Mouse (Mus musculus) regulatory T cell (primary cell): ENCODE measurements around the gene Rin3.

ENCODE experiments used
- in situ Hi-C: fragments of 300-600 bp; cut with MboI, MseI; formaldehyde crosslinking; loops from one replicate; pipeline ENCODE4 v1.15.1; 2025; ENCODE audit warnings: high pct_unique_total_duplicates

The Rin3 gene

DNA sequence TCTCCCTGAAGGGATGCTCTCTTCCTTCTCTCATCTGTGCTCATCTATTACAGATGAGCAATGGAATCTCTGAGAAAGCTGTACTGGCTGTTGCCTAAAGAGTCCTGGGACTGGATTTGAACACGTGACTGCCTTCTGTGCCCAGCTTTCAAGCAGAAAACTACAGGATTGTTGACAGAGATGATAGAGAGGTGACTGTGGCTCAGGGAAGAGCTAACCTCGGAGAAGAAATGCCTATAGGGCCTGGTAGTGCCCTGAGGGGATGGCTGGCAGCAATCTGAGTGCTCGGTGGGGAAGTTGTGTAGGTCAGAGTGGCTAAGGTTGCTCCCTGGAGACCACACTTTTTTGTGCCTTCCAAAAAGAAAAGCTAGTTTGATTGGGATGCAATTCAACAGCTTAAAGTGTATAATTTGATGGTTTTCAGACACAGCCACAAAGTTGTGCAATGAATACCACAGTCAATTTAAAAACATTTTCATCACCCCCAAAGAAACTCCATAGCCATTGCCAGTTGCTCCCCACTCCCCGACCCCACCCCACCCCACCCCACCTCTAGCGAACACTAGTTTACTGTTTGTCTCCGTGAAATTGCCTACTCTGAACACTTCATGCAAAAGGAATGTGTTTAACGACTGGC is 1.9 kb upstream of the Rin3 start:
- in situ Hi-C loops: loop anchor here (10.0 kb wide), 1 partner anchor 1044 kb away; no protein-coding TSS in a partner anchor

DNA sequence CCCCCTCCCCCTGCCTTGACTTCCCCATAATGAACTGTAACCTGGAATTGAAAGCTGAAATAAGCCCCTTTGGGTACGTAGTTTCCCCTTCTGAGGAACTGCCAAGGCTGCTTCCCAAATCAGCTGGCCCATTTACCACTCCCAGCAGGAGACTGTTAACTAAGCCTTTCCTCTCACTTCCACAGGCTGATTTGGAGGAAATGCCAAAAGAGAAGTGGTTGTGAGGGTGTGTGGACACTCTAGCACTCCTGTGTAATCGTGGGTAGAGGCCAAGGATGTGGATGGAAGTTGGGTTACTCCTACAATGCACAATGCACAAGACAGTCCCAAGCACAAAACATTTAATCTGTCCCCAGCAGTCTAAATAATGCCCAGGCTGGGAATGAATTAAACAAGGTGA is 722 bp upstream of the Rin3 start:
- in situ Hi-C loops: loop anchor here (10.0 kb wide), 1 partner anchor 1043 kb away; no protein-coding TSS in a partner anchor

DNA sequence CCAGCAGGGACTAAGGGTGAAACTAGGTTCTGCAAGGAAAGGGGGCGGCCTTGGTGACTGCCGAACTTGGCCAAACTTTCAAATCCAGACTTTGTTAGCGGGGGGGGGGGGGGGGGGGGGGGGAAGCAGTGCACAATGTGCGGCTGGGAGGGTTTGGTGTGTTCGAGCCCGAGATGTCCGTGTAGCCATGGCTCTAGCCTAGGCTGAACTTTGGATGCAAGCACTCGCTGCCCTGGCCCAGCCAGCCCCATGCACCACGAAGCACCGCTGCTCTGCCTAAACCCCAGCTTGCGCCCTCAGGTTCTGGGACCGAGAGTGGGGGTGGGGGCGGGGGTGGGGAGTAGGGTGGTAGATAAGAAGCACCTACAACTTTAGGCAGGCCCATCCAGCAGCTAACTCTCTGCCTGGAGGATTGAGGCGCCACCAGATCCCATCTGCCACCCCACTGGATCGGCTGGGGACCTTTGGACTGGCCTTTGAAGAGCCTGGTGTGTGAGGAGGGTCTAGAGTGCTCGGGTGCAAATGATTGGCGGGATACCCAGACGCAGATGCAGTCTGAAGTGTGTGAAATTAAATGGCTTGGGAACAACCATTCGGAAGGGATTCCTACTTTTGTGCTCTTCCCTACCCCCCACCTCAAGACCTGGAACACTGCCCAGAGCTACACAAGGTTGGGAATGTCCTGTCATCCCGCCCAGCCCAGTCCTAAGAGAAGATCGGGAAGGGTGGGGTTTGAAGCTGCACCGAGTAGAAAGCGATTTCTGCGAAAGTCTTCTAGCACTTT is 827 bp downstream of the Rin3 start:
- in situ Hi-C loops: loop anchor here (10.0 kb wide), 1 partner anchor 1041 kb away; no protein-coding TSS in a partner anchor

DNA sequence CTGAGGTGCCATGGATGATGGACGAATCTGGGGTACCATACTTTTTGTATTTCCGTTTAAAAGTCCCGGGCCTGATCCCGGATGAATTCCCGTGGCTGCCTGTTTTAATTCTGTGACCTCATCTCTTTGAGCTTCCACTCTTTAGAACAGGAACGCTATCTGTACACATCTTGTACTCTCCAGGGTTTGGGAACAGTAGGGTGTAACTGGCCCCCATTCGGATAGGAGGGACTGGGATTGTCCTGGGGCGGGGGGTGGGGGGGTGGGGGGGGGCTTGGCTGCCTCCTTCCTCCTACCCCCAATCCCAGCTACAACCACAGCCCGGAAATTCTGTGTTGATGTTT is 1.4 kb downstream of the Rin3 start:
- in situ Hi-C loops: loop anchor here (10.0 kb wide), 1 partner anchor 1041 kb away; no protein-coding TSS in a partner anchor

DNA sequence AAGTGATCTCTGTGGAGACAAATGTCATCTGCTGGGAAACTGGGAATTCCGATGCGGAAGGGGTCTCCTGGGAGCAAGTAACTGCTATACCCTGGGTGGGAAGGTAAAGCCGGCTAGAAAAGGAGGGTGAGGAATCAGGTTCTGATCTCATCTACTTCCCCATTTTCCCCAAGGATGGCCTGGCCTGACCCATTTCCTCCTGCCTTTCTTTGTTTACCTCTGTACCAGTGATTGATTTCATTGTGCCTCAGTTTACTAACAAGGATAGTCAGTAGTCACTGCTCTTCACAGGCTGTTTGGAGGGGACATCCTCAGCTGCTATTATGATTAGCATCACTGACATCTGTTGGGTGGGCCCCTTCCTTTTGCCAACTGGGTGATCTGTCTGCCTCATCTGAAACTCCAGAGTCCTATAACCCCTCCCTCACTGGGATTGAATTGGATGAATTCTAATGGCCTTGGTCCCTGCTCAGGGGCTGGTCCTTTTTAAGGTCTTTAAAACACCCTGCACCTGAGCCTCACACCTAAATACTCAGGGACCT is 1.8 kb downstream of the Rin3 start:
- in situ Hi-C loops: loop anchor here (10.0 kb wide), 1 partner anchor 1040 kb away; no protein-coding TSS in a partner anchor

DNA sequence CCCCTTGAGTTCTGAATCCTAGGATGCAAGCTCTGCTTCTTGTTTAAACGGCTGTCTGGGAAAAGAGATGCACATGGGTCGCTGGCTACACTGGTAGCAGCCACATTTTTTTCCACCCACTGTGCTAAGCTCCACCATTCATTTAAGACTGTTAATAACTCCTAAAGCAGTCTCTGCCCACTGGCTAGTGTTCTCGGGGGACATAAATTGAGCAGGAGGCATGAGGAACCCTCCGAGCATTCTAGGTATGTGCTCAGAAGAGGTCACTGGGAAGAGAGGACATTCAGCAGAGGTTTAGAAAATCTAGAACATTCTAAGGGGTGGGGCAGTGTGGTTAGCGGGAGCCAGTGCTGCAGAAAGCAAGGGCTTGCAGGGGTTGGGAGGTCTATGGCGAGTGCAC is 2.5 kb downstream of the Rin3 start:
- in situ Hi-C loops: loop anchor here (10.0 kb wide), 1 partner anchor 1039 kb away; no protein-coding TSS in a partner anchor

DNA sequence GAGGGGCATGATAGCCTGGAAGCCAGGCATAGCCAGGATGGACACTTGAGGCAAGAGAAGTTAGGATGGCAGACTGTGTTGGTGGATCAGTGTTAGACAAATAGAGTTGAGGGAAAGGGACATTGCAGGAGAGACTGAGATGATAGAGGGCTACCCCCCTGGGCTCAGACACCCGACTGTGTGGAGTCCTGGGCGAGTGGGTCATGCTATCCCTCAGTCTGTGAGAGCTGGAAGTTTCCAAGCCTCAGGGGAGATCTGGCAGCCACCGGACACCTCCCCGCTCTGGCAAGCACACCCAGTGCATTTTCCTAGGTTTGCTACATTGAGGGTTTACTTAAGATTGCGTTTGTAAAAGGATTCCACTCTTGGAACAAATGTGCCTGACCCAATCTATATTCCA is 2.9 kb downstream of the Rin3 start:
- in situ Hi-C loops: loop anchor here (10.0 kb wide), 1 partner anchor 1039 kb away; no protein-coding TSS in a partner anchor

DNA sequence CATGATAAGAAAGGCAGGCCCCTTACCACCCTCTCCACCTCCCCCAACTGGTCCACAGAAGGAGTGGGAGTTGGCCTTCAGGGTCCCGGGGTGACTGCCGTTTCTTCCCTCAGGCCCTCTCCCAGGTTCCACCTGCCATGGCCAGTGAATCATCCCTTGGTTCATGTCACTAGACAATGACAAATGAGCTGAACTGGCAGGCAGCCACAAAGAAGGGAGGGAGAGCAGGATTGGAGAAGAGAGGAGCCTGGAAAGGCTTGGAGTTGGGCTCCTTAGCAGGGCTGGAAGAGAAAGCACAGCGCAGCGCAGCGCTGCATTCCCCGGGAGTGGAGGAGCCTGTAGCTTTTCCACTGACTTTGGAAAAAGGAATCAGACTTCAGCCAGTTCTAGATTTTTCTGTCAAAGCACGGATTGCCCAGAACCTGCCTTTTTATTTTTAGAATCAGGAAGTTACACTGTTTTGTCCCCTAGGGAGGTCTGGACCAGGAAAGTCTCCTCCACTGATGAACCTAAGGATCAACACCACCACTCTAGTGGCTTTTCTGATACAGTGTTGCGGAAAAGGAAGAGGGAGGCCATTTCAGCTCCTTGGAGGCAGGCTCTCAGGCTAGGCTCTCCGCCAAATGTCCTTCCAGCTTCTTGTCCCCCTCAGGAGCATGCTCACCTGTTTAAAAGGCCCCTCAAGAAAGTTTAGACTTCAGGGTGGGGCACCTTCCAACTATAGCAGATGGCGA is 4.0 kb downstream of the Rin3 start:
- in situ Hi-C loops: loop anchor here (10.0 kb wide), 1 partner anchor 1038 kb away; no protein-coding TSS in a partner anchor

DNA sequence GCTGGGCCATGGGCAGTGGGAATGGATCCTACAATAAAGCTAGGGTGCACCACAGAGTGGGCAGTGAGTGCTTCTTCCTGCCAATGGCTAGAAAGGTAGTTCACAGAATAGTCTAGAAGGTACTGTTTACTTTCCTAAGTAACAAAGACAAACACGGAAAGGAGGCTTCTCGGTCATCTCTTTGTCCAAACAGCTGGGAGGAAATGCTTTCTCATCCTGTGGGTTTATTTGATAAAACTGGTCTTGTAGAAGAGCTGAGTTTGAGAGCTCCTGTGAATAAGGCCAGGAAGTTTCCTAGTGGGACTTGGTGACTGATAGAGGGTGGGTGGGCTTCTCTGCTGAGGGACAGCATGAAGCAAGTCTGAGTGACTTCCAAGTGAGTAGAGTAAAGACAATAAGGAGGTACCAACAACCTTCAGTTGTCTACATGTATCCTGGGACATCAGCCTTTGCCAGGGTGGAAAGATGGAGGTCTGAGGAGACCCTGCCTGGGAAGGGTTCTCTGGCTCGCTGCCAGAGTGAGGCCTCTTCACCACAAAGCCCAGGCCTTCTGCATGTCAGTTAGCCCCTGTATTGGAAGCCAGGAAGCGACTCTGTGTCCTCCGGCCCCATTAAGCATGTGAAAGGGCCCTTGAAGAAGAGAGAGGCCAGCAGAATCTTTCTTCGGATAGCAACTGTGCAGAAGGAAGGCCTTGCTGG is 5.2 kb downstream of the Rin3 start:
- in situ Hi-C loops: loop anchor here (10.0 kb wide), 1 partner anchor 1037 kb away; no protein-coding TSS in a partner anchor

DNA sequence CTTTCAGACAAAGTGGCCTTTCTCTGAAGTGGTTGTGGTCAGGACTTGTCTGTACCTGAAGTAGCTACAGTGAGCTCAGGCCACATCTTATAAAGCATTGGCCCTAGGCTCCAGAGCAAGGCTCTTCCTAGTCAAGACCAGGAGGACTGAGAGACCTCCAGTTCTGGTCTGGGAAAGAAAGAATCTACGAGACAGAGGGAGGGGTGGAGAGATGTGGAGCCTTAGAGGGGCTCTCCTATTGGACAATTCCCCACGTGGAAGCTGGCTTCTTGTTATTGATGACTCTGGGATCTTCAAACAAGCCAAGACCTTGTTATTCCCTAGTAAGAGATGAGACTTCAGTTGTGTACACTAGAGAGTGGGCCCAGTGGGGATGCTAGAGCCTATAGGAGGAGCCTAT is 6.0 kb downstream of the Rin3 start:
- in situ Hi-C loops: loop anchor here (10.0 kb wide), 1 partner anchor 1036 kb away; no protein-coding TSS in a partner anchor

DNA sequence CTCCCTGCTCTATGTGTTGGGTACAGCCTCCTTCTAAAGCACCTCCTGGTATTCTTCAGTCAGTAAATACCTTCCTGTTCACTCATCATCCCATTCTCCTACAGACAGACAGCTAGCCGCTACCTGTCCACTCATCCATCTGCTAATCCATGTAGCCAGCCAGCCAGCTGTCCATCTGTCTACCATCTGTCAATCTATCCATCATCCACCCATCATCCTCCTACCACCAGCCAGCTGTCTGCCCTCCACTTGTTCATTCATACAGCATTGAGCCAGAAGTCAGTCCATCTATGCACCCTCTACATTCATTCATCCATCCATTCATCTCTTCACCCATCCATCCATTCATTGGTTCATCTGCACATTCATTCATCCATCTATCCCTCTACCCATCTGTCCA is 6.7 kb downstream of the Rin3 start:
- in situ Hi-C loops: loop anchor here (10.0 kb wide), 1 partner anchor 1035 kb away; no protein-coding TSS in a partner anchor

DNA sequence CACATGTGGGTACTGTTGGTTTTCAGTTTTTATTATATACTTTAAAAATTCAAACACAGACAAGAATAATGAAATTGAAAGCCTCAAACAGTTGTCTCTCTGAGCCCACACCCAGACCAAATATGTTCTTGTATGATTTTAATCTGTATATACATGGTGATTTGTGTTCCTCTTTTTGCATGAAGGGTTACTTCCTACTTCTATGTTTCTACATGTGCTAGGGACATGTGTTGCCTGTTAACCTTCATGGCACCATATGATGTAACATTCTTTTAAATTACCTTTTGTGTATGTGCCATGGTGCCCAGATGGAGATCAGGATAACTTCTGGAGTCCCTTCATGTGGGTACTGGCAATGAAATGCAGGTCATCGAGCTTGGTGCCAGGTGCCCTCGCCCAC is 7.8 kb downstream of the Rin3 start:
- in situ Hi-C loops: no loop called here

DNA sequence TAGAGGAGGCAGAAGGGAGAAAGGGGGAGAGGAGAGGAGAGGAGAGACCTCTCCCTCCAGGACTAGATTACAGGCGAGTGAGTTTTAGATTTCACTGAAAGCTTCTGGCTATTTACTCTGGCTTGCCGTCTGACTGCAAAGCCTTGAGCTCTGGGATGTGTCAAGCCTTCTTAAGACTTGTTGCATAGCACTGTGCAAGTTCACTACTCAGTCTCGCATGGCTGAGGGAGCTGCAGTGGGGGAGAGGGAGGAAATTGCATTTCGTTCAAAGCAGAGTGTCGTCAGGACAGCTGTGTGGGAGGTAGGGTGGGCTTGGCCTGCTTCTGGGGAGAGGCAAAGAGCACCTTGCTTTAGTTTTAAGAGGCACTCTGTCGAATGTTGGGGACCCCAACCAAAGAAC is 8.8 kb downstream of the Rin3 start:
- in situ Hi-C loops: no loop called here

DNA sequence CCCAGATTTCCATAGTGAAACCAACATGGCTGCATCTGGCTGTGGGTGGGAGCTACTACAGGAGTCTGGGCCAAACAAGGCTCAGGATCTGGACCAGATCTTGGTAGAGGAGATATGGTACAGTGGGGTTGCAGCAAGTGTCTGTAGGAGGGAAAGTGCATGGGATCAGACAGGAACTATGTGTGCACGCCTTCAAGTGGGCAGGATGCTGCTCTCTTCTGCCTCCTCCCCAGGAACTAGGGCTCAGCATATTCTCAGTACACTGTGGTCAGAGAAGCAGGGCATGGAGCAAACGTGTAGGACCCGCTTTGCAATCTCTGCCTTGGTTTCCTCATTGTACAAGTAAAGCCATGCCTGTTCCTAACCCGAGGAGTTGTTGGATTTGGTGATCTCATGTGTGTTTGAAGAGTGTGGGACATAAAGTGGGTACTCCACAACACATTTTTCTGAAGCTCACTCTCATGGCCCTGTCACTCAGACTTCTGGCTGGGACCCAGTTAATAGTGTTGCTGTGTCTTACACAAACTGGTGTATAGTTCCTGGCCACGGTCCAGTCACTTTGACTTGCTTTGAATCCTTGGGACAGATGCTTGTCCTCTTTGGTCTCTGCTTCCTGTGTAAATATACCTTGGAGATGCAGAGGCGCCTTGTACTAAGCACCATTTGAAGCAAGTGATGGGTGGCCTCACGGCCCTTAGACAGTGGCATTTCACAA is 9.8 kb downstream of the Rin3 start:
- in situ Hi-C loops: no loop called here

DNA sequence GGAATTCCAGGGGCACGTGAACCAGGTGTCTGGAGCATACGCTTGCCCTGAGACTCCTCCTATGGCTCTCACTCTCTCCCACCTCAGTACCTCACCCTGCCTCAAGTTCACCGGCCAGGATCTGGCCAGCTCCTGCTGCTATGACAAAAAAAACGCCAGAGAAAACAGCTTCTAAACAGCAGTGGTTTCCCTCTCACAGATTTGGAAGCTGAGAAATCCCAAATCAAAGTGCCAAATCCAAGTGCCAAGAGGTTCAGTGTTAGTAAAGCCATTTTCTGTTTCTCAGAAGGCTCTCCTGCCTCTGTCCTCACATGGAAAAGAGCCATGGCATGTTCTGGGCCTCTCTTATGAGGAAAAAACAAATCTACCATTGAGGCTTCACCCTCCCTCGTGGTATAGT is 11.8 kb downstream of the Rin3 start:
- in situ Hi-C loops: no loop called here

DNA sequence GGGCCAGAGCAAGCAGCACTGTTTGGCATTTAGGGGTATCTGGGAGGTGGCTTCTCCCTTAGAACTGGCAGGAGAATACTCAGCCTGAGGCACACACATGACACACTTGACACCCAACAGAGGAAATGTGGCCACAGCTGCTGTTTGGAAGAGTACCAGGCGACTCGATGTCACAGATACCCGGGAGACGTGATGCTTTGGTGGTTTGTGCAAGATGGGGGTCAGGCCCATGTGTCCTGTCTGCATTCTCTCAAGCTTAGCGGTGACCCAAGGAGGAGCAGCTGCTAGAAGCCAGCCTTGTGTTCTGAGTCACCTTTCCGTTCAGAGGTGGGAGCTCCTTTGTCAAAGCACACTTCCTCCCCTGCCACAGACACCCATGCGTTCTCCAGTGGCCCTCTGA is 12.4 kb downstream of the Rin3 start:
- in situ Hi-C loops: no loop called here

DNA sequence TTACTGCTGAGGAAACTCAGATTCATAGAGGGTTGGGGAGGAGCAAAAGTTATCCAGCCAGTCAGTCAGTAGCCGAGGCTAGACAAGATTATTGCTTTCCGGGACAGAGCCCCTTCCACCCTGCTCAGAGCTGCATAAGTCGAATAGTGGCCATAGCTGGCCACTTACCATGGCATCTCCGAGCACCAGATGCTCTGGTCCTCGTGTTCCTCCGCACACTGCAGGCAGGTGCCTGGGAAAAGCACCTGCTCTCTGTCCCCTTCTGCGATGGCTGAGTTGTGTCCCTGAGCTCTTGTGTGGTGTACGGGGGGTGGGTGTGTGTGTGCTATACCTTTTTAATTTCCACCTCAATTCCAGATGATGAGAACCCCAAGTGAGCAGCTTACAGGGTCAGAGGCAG is 12.8 kb downstream of the Rin3 start:
- in situ Hi-C loops: no loop called here

DNA sequence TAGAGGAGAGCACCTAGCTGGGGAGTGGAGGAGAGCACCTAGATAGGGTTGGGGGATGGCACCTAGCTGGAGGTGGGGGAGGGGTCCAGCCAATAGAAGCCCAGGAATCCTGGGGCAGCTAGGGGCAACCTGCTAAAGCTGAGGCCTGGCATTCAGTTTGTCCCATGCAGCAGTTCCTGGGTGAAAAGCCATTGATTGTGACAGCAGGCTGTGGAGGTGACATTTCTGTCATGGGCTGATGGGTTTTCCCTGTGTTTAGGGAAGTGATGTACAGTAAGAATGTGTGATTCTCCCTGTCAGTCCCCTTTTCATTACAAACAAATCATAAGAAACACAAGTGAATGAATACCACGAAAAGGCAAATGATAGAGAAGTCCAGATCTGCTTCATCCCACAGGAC is 13.5 kb downstream of the Rin3 start:
- in situ Hi-C loops: no loop called here

DNA sequence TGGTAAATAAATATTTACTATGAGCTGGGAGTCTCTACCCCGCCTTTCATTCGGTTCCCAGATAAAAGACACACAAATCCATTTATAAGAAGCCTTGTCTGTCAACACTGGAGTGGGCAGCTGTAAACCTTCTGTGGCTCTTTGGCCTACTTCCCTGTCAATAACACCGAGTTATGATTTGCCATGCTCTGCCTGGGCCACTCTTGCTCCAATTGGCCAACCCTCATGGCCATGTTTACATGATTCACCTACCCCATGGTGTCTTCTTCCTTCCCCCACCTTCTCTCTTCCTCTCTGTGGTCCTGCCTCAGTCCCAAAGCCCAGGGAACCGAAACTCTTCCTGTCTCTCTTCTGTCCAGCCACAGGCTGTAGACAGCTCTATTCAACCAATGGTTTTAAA is 14.1 kb downstream of the Rin3 start:
- in situ Hi-C loops: no loop called here

DNA sequence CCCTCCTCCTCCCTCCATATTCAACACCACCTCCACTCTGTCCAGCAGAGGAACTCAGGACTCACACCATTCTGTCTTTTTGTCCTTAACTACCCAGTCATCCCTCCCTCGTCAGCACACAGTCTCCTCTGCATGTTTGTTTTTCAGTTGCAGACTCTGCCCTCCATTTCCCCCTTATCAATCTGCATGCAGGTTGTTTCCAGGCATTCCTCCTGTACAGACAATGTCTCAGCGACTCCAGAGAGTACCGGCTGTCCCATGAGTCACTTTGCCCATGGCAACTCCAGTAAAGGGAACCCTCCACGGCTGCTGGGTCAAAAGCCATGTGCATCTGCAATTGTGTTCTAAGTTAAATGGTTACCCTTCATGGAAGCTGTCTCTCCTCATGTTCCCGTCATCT is 16.4 kb downstream of the Rin3 start:
- in situ Hi-C loops: no loop called here

DNA sequence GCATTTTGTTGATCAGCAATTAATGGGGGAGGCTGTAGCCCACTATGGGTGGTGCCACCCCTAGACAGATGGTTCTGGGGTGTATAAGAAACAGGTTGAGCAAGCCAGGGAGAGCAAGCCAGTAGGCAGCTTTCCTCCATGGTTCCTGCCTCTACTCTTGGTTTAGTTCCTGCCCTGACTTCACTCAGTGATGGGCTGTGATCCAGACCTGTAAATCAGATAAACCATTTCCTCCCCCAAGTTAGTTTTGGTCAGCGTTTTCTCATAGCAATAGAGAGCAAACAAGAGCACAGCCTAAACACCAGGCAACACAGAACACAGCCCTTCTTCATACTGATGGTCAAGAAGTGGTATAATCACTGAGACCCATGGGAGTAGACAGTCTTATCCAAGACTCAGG is 18.7 kb downstream of the Rin3 start:
- in situ Hi-C loops: no loop called here
